Mouse (Mus musculus) embryonic facial prominence, embryonic 13.5 days (tissue): ENCODE measurements at regions not wholly inside any gene's neighbourhood (a gene's known extent, or its start where the extent isn't known, plus 50 kb on each side); places are given as distances from the start of the nearest gene placed in this dataset.

Experiments
- ATAC-seq: fragments of 200-750 bp; cut with Nextera tagmentation; 2 replicates; pipeline ENCODE4 v1.8.0; 2017; ENCODE audit warnings: low read depth; ENCODE audit not compliant: insufficient number of reproducible peaks, insufficient read depth, low FRiP score, low TSS enrichment
- H3K27ac ChIP-seq: fragments of 300-500 bp; sonication (generic); 2 replicates; pipeline ENCODE4 v1.5.1; 2015; ENCODE audit warnings: moderate library complexity, mild to moderate bottlenecking, inconsistent platforms
- H3K27me3 ChIP-seq: fragments of 300-500 bp; sonication (generic); 2 replicates; pipeline ENCODE4 v1.6.1; 2015; ENCODE audit warnings: mild to moderate bottlenecking, inconsistent platforms
- H3K36me3 ChIP-seq: fragments of 300-500 bp; sonication (generic); 2 replicates; pipeline ENCODE4 v1.6.1; 2015; ENCODE audit warnings: mild to moderate bottlenecking, inconsistent platforms
- H3K4me1 ChIP-seq: fragments of 300-500 bp; sonication (generic); 2 replicates; pipeline ENCODE4 v1.6.1; 2015; ENCODE audit warnings: inconsistent platforms
- H3K4me2 ChIP-seq: fragments of 300-500 bp; sonication (generic); 2 replicates; pipeline ENCODE4 v1.6.1; 2015; ENCODE audit warnings: moderate library complexity, mild to moderate bottlenecking, inconsistent platforms
- H3K4me3 ChIP-seq: fragments of 300-500 bp; sonication (generic); 2 replicates; pipeline ENCODE4 v1.5.1; 2015; ENCODE audit warnings: mild to moderate bottlenecking, inconsistent platforms
- H3K9ac ChIP-seq: fragments of 300-500 bp; sonication (generic); 2 replicates; pipeline ENCODE4 v1.6.1; 2015; ENCODE audit warnings: mild to moderate bottlenecking, inconsistent platforms
- H3K9me3 ChIP-seq: fragments of 300-500 bp; sonication (generic); 2 replicates; pipeline ENCODE4 v1.6.1; 2016; ENCODE audit warnings: inconsistent platforms
- WGBS: fragments of 180-500 bp; shearing (Covaris S2); methylation state at CpG from one replicate; pipeline ENCODE4 v1.1.7; 2015; ENCODE audit warnings: mixed read lengths; 5-methylcytosine and 5-hydroxymethylcytosine counted together

GRCm38 (mm10) chr17:89281321-89281720 is 80.8 kb upstream of the Fshr start:
- H3K4me2 ChIP-seq: no peak overlapping the region
- no peaks in the 10 kb centered on the region for H3K36me3 ChIP-seq
- H3K27me3 ChIP-seq: no peaks in the 10 kb centered on the region
- no peak overlapping the region for H3K9ac ChIP-seq
- no peak overlapping the region for H3K4me3 ChIP-seq
- 85% methylated on average over 2 of the region's 2 CpGs for WGBS
- no peak for ATAC-seq
- H3K4me1 ChIP-seq: no peaks in the 10 kb centered on the region
- no peak overlapping the region for H3K27ac ChIP-seq
- no peaks in the 10 kb centered on the region for H3K9me3 ChIP-seq

GRCm38 (mm10) chr17:89272141-89272540 is 71.7 kb upstream of the Fshr start:
- Histone ChIP-seq H3K4me1 (no peaks in the 10 kb centered on the region), H3K9me3 (no peaks in the 10 kb centered on the region), H3K4me2 (no peak overlapping the region), H3K36me3 (no peaks in the 10 kb centered on the region), H3K9ac (no peak overlapping the region), H3K27me3 (no peaks in the 10 kb centered on the region), H3K27ac (no peak overlapping the region), H3K4me3 (no peak overlapping the region)
- ATAC-seq: no peak

- H3K36me3 ChIP-seq: no peaks in the 10 kb centered on the region
- no peak overlapping the region for H3K27ac ChIP-seq
- 63% methylated on average over 3 of the region's 3 CpGs for WGBS
- H3K27me3 ChIP-seq: no peaks in the 10 kb centered on the region
- H3K4me2 ChIP-seq: no peak overlapping the region
- no peak for ATAC-seq
- H3K4me3 ChIP-seq: no peak overlapping the region
- no peaks in the 10 kb centered on the region for H3K9me3 ChIP-seq
- no peak overlapping the region for H3K9ac ChIP-seq
- H3K4me1 ChIP-seq: no peaks in the 10 kb centered on the region
Measured at GRCm38 (mm10) chr17:89255687-89256086, 55.2 kb upstream of the Fshr start.

DNA sequence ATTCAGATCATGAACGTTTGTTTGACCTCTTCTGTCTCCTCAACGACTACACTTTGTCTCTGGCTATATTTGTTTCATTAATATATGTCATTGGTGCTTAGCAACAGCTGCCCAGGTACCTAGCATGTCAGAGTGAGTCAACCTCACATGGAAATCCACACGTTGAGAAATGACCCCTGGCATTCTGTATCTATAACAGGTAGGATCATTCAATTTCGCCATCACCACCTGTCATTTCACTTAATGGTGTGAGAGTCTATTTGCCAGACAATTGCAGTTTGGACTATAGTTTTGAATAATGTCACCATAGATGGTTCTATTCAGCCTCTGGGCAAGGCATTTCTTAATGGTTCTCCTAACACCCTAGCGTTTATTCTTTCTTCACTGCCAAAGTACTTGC is 50.3 kb upstream of the Fshr start:
- no peak for ATAC-seq
- H3K4me3 ChIP-seq: no peak overlapping the region
- no peak overlapping the region for H3K9ac ChIP-seq
- H3K4me2 ChIP-seq: no peak overlapping the region
- no peaks in the 10 kb centered on the region for H3K9me3 ChIP-seq
- no peaks in the 10 kb centered on the region for H3K36me3 ChIP-seq
- no peaks in the 10 kb centered on the region for H3K4me1 ChIP-seq
- no peak overlapping the region for H3K27ac ChIP-seq
- H3K27me3 ChIP-seq: no peaks in the 10 kb centered on the region
- 73% methylated on average over 5 of the region's 5 CpGs for WGBS
